Mouse (Mus musculus) layer of hippocampus, adult 18-20 months (tissue): ENCODE measurements around the gene Ccdc30. TPM values are rescaled to one million over a fixed set of nuclear protein-coding genes. Genes with fewer than 3 reads are reported as not detected.
A peak's percentile ranks its signal among the peaks of the same experiment; 100 is the strongest.
"Not testable (repeated sequence)": the region's sequence is repeated elsewhere in the genome, so short reads cannot be mapped to it uniquely, and the experiment has no call there.

Experiments used
- DNase-seq, 2 experiments: peaks; one replicate each; pipeline ENCODE4 v3.0.0; 2022; ENCODE audit warnings: low spot score in 2 of 2
- total RNA-seq, 2 experiments: library from RNA; stranded (reverse); gene quantifications; 2 replicates each; pipeline ENCODE4 v1.2.3; 2021

The Ccdc30 gene
- total RNA-seq, 2 experiments from 2014 or later = 23.5 to 24.0 TPM

DNA sequence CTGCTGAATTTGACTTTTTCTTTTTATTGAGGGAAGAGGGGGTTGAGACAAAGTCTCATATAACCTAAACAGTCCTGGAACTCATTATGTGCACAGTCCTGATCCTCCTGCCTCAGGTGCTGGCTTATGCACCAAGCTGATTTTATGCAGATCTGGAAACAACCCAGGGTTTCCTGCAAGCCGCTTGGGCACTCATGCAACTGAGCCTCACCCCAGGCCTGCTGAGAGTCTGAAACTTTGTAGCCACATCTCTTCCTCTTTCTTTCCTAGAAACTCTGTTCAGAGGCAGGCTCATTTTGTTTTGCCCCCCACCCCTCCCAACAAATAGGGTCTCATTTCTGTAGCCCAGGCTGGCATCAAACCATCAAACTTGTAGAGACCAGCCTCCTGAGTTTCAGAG, 101.6 kb downstream of the Ccdc30 start:
- DNase-seq = no peak

DNA sequence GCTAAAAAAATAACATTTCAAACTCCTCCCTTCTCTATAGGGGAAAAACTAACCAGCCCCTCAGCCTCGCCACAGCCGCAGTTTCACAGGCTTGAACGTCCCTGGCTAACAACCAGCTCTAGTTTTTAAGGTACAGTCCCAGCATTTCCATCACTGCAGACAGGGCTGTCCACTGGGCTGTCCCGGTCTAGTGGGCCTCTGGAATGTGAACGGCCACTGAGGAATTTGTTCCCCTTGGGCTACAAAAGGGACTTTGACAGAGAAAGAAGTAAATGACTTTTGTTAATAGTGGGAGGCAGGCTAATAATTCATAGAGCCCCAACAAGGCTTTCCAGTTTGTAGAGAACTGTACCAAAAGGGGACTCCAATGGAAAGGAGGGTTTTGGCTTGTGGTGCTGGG, 109.9 kb downstream of the Ccdc30 start:
- no peak for DNase-seq

DNA sequence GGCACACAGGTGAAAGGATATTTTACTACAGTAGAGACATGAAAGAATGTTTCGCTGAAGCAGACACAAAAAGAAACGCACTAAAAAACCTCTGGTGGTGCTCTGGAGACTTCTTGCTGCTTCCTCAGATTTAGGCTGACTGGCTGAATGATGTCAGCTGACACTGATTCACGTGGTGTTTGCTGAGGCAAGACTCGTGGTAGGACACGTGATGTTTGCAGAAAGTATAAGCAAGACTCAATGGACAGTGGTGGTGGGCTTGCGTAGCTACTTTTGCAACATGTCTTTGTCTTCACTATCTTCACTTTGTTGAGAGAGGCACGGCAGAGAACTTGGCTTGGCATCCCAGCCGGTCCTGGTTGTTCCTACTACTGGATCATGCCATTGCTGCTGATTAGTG, 112.0 kb downstream of the Ccdc30 start:
- no peak for DNase-seq

DNA sequence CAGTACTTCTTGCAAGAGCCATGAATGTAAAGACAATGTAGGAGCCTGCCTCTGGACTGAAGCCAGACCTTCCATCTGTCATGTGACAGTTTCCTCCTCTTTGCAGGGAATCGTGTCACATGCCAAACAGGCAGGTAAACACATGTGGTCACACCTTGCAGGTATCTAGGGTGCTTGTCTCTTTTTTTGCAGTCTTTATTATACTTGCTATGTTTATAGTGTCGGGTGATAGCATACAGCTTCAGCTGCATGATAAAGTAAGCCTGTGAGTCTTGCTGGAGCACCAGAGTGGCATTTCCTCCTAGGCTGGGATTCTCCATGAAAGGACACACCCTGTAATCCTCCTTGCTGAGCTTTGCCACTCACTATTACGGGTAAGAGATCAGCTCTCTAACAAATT, 113.5 kb downstream of the Ccdc30 start:
- no peak for DNase-seq

DNA sequence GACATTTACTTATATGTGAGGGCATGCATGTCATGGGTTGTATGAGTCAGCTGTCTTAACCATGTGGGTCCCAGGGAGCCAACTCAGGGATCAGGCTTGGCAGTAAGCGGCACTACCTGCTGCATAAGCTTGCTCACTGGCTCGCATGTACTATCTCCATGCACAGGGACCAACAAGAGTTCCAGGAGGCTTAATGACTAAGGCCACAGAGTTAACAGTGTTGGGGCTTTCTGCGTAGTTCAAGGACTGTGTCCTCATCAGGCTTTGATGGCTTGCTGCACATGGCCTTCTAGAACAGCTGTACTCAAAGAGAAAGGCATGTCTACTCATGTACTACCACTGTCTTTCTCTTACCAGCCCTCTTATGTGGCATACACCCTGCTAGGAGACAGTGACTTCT, 114.6 kb downstream of the Ccdc30 start:
- DNase-seq = no peak

- no peak for DNase-seq
Measured at GRCm38 (mm10) chr4:119297361-119297760, 118.0 kb downstream of the Ccdc30 start.

- DNase-seq = no peak
Measured at GRCm38 (mm10) chr4:119295134-119295453, 120.2 kb downstream of the Ccdc30 start.

GRCm38 (mm10) chr4:119294415-119295133, 120.7 kb downstream of the Ccdc30 start, which contains the start of gene Ybx1:
Gene Ybx1 (minus strand): TSS chr4:119294604.
- DNase-seq = peak; percentile 99 to 100

GRCm38 (mm10) chr4:119293574-119294258, 121.6 kb downstream of the Ccdc30 start:
- DNase-seq = peak; percentile 9 to 12

DNA sequence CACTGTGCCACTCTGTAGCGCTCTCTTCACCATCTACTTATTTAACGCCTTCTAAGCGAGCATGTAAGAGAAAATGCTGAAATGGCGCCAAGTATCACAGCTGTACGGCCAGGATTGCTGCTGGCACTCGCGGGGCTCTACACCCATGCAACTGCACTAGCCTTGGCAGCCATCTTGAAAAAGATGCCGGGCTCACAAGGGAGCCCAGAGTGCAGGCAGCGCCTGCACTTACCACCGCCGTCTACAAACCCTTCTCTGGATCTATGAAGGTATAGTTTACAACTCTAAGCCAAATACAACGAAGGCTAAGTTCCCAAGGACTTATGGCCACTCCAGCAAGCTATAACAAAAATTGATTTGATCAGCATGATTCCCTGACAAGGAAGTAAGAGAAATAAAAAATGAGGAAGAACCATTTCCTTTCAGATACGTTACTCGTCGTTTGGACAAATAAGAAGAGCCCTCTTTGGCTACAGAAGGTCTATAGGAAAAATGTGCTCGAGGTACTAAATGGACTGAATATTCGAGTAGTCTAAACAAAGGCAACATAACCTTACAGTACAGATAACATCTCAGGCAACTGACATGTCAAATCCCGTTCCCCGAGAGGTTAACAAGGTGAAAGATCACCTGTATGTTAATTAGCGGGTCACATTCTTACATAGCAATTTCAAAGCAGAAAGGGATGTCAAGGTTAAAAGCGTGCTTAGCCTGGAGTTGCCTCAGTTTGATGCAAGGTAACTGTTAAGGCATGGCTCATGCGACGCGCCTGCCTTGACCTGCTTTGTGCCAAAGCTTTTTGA, 122.3 kb downstream of the Ccdc30 start:
- DNase-seq = peak; percentile 36 to 66

DNA sequence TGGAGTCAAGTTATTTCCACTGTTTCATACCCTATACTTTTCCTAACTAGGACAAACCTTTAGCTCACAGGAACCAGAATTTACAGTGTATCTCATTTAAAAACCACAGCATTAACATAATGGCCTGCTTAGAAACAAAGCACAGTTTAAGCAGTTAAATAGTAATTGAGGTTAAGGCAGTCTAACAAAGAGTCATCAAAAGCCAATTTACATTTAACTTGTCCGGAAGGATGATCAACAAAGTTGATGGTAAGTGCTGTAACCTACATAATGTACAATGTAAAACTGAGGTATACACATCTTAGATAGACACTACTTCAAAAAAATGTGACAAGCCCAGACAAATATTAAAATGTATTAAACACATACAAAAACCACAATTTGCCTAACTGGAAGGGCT, 123.4 kb downstream of the Ccdc30 start:
- DNase-seq = no peak

GRCm38 (mm10) chr4:119285336-119285735, 130.0 kb downstream of the Ccdc30 start:
- DNase-seq = no peak

GRCm38 (mm10) chr4:119284861-119285260, 130.5 kb downstream of the Ccdc30 start:
- DNase-seq = no peak

- DNase-seq = not testable (repeated sequence)
Measured at GRCm38 (mm10) chr4:119278784-119279183, 136.5 kb downstream of the Ccdc30 start.

DNA sequence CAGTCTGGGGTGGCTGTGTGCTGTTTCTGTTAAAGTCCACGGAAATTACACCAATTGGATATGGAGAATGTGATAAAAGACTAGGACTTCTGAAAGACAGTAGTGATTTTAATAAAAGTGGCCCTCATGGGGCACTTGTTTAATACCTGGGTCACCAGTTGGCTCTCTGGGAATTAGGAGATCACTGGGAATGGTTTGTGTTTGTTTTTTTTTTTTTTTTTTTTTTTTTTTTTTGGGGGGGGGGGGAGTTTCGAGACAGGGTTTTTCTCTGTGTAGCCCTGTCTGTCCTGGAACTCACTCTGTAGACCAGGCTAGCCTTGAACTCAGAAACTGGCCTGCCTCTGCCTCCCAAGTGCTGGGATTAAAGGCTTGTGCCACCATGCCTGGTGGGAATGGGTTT, 139.6 kb downstream of the Ccdc30 start:
- no peak for DNase-seq

DNA sequence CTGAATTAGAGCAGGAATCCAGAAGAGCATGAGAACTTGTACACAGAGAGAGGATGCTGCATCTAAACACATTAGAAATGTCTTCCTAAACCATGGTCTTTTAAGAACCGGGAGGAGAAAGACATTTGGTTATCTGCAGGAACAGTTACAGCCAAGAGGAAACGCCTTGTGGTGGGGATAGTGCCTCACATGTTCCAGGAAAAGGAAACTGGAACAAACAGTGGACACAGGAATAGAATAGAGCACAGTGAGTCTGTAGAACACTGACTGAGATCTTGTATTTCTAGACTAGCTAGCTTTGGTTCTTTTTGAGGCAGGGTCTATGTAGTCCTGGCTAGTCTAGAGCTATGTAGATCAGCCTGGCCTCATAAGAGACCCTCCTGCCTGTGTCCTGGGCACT, 140.1 kb downstream of the Ccdc30 start:
- DNase-seq = no peak

DNA sequence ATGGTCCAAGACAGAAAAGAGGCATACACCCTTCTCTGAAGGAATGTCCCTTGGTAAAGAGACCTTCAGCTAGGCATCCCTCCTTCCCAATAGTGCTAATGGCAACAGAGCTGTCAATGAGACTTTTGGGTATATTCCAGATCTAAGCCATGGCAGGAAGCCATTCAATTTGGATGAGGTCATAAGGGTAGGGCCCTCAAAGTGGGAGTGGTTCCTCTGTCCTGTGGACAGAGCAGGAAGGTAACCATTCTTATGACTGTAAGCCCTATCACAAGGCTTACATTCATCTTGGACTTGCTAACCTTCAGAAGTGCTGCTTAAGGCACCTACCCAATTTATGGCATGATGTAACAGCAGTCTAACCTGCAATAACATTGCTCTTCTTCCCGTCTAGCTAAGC, 140.7 kb downstream of the Ccdc30 start:
- no peak for DNase-seq

Other genes with a start within 250 kb of the Ccdc30 start
- 1 to 10 TPM; 6.8 to 8.2 TPM for gene Zfp691, start 241.3 kb downstream of the Ccdc30 start, total RNA-seq
- gene Ermap, start 225.5 kb downstream of the Ccdc30 start, total RNA-seq = under 1 TPM; 0.27 to 0.43 TPM
- gene Svbp, start 220.2 kb downstream of the Ccdc30 start, total RNA-seq = 10 to 100 TPM; 15.4 to 17.5 TPM
- gene Tmem269, start 197.3 kb downstream of the Ccdc30 start, total RNA-seq = under 1 TPM; 0.74 to 0.87 TPM
- gene AU022252, start 182.8 kb downstream of the Ccdc30 start, total RNA-seq = 10 to 100 TPM; 29.3 to 36.5 TPM
- gene P3h1, start 182.6 kb downstream of the Ccdc30 start, total RNA-seq = 1 to 10 TPM; 7.7 to 8.5 TPM
- gene Cldn19, start 160.1 kb downstream of the Ccdc30 start, total RNA-seq = under 1 TPM; 0.13 to 0.40 TPM
- gene Ybx1, start 120.9 kb downstream of the Ccdc30 start, total RNA-seq = 100 to 1,000 TPM; 242 to 255 TPM
- 10 to 100 TPM; 13.0 to 16.3 TPM for gene Ppih, start 95.0 kb downstream of the Ccdc30 start, total RNA-seq
- 1 to 10 TPM; 4.9 TPM for gene Ppcs, start 6.9 kb upstream of the Ccdc30 start, total RNA-seq
- gene Zmynd12, start 7.3 kb upstream of the Ccdc30 start, total RNA-seq = under 1 TPM; 0.30 to 0.50 TPM
- 10 to 100 TPM; 12.1 to 12.4 TPM for gene Rimkla, start 77.1 kb upstream of the Ccdc30 start, total RNA-seq
- 10 to 100 TPM; 81.4 to 83.1 TPM for gene Foxj3, start 121.5 kb upstream of the Ccdc30 start, total RNA-seq
- 10 to 100 TPM; 24.7 to 29.7 TPM for gene Frg2f1, start 124.0 kb upstream of the Ccdc30 start, total RNA-seq
- not detected for gene Guca2a, start 222.2 kb upstream of the Ccdc30 start, total RNA-seq
- gene Guca2b, start 243.4 kb upstream of the Ccdc30 start, total RNA-seq = not detected